Mouse (Mus musculus) myocyte (in vitro differentiated cells): ENCODE data around the gene Pdgfra. TPM values are rescaled to one million over a fixed set of nuclear protein-coding genes. Genes with fewer than 3 reads are reported as not detected.

ENCODE experiments used
- H3K27me3 ChIP-seq: one replicate; pipeline ENCODE4 v1.6.1; 2011; ENCODE audit not compliant: control insufficient read depth, insufficient read depth, insufficient read length
- H3K36me3 ChIP-seq: one replicate; pipeline ENCODE4 v1.6.1; 2011; ENCODE audit not compliant: control insufficient read depth, insufficient read depth
- H3K4me2 ChIP-seq: one replicate; pipeline ENCODE4 v1.6.1; 2011; ENCODE audit warnings: low read depth, control low read depth
- H3K4me3 ChIP-seq: one replicate; pipeline ENCODE4 v1.5.1; 2011; ENCODE audit warnings: mild to moderate bottlenecking, control low read depth, moderate library complexity
- H3K79me2 ChIP-seq: one replicate; pipeline ENCODE4 v1.6.1; 2011; ENCODE audit not compliant: control insufficient read depth, insufficient read depth
- H3ac ChIP-seq: one replicate; pipeline ENCODE4 v1.6.1; 2011; ENCODE audit not compliant: control insufficient read depth, insufficient read length
- CEBPB ChIP-seq: IDR thresholded peaks from 2 replicates; pipeline ENCODE4 v1.6.1; 2011; ENCODE audit warnings: mild to moderate bottlenecking, moderate library complexity; ENCODE audit not compliant: poor library complexity, insufficient read depth, severe bottlenecking
- E2F4 ChIP-seq: IDR thresholded peaks from one replicate; pipeline ENCODE4 v1.6.1; 2011; ENCODE audit warnings: mild to moderate bottlenecking, control low read depth, moderate library complexity; ENCODE audit not compliant: insufficient read depth
- MAX ChIP-seq: IDR thresholded peaks from one replicate; pipeline ENCODE4 v1.6.1; 2011; ENCODE audit warnings: low read depth, mild to moderate bottlenecking, control low read depth
- MYOD1 ChIP-seq, 3 experiments: IDR thresholded peaks; one replicate each; pipeline ENCODE4 v1.6.1; 2011; ENCODE audit warnings: control low read depth in 2 of 3, low read depth in 2 of 3, mild to moderate bottlenecking in 2 of 3, moderate library complexity in 1 of 3; ENCODE audit not compliant: insufficient read length in 2 of 3, control insufficient read depth in 1 of 3
- MYOG ChIP-seq, 3 experiments: IDR thresholded peaks; one replicate each; pipeline ENCODE4 v1.6.1; 2011; ENCODE audit warnings: control low read depth in 2 of 3, low read depth in 2 of 3, mild to moderate bottlenecking in 2 of 3; ENCODE audit not compliant: insufficient read length in 2 of 3, control insufficient read depth in 1 of 3, insufficient read depth in 1 of 3
- POLR2A ChIP-seq: IDR thresholded peaks from one replicate; pipeline ENCODE4 v1.6.1; 2011; ENCODE audit warnings: low read depth, mild to moderate bottlenecking, control low read depth, moderate library complexity; ENCODE audit not compliant: insufficient read length
- POLR2AphosphoS2 ChIP-seq: IDR thresholded peaks from one replicate; pipeline ENCODE4 v1.6.1; 2011; ENCODE audit warnings: low read depth, control low read depth; ENCODE audit not compliant: insufficient read length
- REST ChIP-seq: IDR thresholded peaks from one replicate; pipeline ENCODE4 v1.6.1; 2011; ENCODE audit warnings: mild to moderate bottlenecking, control low read depth, moderate library complexity; ENCODE audit not compliant: insufficient read depth, insufficient read length
- SRF ChIP-seq: IDR thresholded peaks from one replicate; pipeline ENCODE4 v1.6.1; 2011; ENCODE audit warnings: low read depth; ENCODE audit not compliant: control insufficient read depth, insufficient read length
- TCF12 ChIP-seq: IDR thresholded peaks from one replicate; pipeline ENCODE4 v1.6.1; 2011; ENCODE audit warnings: mild to moderate bottlenecking, control low read depth; ENCODE audit not compliant: poor library complexity, insufficient read depth, severe bottlenecking
- TCF3 ChIP-seq: IDR thresholded peaks from one replicate; pipeline ENCODE4 v1.6.1; 2011; ENCODE audit warnings: low read depth, control low read depth; ENCODE audit not compliant: insufficient read length
- USF1 ChIP-seq: IDR thresholded peaks from one replicate; pipeline ENCODE4 v1.6.1; 2011; ENCODE audit warnings: low read depth, mild to moderate bottlenecking, control low read depth, moderate library complexity
- polyA plus RNA-seq: library from polyadenylated mRNA; unstranded; fragments of >200 nt; fragmentation: generic; extraction: Trizol; gene quantifications from one replicate; pipeline ENCODE4 v1.2.1, GENCODE M21; 2012; ENCODE audit warnings: missing spikeins

The Pdgfra gene
- polyA plus RNA-seq, 1 experiment = 1.1 TPM

DNA sequence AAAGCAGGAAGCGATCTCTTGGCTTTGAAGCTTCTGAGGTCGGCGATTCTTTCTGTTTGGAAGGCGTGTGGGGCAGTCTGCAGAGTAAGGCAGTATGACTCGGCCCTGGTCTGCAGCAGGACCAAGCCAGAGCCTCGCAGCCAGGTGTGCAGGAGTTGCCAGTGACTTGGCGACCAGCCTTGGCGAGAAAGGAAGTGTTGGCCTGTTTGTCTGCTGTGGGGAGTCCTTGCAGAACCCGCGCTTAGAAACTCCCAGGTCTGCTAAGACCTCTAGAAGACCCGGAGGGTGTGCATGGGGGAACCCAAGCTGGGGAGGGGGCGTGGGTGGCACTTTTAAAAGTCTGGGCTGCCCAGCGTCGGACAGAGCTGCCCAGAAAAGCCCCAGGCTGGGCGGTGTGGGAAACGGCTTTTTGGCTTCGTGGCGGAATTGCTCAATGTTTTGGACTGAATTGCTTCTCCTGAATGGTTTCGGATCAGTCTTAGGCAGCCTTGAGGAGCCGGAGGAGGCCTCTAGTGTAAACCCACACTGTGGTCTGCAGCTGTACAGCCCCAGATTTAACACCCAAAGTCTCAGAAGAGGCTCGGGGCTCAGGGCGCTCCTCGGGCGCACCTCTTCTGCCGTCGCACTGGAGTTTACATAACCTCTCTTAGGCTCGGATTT is 2.0 kb downstream of the Pdgfra start:
- peak overlapping the region; percentile 41 for H3K4me3 ChIP-seq
- peak overlapping the region; percentile 71 for H3K4me2 ChIP-seq
- H3K27me3 ChIP-seq = no peaks in the 10 kb centered on the region
- H3ac ChIP-seq = no peak overlapping the region
- no peak for TF ChIP-seq MAX
- H3K79me2 ChIP-seq = no peaks in the 10 kb centered on the region
- no peaks in the 10 kb centered on the region for H3K36me3 ChIP-seq

DNA sequence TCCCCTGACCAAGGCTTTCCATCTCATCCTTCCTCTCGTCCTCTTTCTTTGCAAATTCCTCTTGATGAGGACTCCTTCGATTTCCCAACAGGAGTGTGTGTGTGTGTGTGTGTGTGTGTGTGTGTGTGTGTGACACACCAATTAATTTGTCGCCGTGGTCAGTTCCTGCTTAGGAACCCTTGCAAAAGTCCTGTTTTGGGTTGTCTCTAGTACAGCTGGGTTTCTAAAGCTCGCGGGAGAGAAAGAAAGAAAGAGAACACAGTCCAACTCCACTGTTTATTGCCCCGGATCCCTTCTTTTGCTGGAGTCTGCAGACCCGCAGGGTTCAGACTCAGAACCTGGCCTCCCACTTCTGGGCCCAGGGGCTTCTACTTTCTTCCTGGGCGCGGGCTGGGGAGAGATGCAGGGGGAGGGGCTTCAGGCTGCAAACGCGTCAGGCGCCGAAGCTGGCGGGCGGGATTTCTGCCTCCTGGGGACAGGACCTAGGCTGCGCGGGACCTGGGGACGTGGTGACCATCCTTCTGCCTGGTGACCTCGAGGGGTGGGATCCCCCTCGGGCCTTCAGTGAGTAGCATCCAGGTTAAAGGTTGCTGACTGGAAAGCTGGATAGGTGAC is 2.6 kb downstream of the Pdgfra start:
- Histone ChIP-seq H3K4me3 (peak overlapping the region; percentile 41), H3K79me2 (no peaks in the 10 kb centered on the region), H3K27me3 (no peaks in the 10 kb centered on the region), H3K4me2 (peak overlapping the region; percentile 71), H3K36me3 (no peaks in the 10 kb centered on the region), H3ac (no peak overlapping the region)
- TF ChIP-seq E2F4 (no peak), CEBPB (no peak), POLR2A (no peak)

DNA sequence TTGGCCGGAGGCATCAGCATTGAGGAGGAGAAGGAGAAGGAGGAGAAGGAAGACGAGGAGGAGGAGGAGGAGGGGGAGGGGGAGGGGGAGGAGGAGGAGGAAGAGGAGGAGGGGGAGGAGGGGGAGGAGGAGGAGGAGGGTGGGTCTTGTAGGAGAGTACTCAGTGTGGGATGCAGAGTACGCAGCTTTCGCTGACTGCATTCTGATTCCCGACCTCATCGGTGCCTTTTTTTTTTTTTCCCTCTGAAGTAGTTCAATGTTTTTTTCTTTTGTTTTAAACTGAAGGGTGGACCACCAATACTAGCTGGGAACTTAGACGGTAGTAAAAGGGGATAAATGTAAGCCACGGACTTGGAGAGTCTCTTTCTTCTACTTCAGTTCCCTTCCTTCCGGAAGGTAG is 3.2 kb downstream of the Pdgfra start:
- no peaks in the 10 kb centered on the region for H3K27me3 ChIP-seq
- H3K4me2 ChIP-seq = peak overlapping the region; percentile 99
- H3K4me3 ChIP-seq = peak overlapping the region; percentile 41
- no peaks in the 10 kb centered on the region for H3K36me3 ChIP-seq
- TF ChIP-seq E2F4 (no peak), CEBPB (no peak), MAX (no peak), MYOD1 (IDR thresholded peaks at IDR 0.05; ENCODE audit: control insufficient read depth in 1 of 3, insufficient read length in 2 of 3, low read depth in 2 of 3) (no peak), POLR2A (no peak), SRF (no peak), TCF3 (no peak), POLR2AphosphoS2 (no peak), USF1 (no peak), MYOG (IDR thresholded peaks at IDR 0.05; ENCODE audit: control insufficient read depth in 1 of 3, insufficient read depth in 1 of 3, insufficient read length in 2 of 3, low read depth in 2 of 3) (no peak), TCF12 (no peak), REST (no peak)
- H3ac ChIP-seq = no peak overlapping the region
- H3K79me2 ChIP-seq = no peaks in the 10 kb centered on the region

DNA sequence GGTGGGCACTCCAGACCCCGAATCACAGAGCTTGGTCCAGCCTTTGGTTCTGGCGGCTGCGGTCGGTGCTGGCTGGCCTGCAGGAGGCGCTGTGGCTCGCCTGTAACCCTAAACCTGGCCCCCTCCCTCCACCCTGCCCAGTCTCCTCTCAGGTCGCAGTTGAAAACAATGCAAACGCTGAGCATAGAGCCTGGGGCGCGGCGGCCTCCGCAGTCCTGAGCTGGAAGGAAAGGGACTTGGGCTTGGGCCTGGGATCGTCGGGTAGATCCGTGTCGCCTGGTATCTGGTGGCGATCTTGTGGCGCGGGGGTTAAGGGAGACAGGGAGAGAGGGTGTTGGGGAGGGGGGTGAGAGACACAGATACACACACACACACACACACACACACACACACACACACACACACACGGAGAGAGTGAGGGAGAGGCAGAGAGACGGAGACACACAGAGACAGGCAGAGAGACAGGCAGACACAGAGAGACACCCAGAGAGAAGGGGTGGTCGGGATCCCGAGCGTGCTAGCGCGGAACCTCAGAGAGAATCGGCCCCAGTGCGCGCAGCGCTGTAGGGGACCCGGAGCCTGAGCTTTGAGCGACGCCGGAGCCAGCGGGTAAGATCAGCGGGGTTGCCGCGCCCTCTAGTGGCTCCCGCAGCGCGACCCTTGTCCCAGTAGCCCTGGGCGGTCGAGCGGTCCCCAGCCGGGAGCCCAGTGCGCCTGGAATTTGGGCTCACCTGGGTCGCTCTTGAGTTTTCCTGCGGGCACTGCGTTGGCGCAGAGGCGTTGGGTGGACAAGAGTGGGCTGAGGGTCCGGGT is 3.9 kb downstream of the Pdgfra start:
- Histone ChIP-seq H3K4me3 (peak overlapping the region; percentile 41), H3ac (no peak overlapping the region), H3K27me3 (no peaks in the 10 kb centered on the region), H3K36me3 (no peaks in the 10 kb centered on the region), H3K79me2 (no peaks in the 10 kb centered on the region), H3K4me2 (peak overlapping the region; percentile 99)
- no peak for TF ChIP-seq USF1

DNA sequence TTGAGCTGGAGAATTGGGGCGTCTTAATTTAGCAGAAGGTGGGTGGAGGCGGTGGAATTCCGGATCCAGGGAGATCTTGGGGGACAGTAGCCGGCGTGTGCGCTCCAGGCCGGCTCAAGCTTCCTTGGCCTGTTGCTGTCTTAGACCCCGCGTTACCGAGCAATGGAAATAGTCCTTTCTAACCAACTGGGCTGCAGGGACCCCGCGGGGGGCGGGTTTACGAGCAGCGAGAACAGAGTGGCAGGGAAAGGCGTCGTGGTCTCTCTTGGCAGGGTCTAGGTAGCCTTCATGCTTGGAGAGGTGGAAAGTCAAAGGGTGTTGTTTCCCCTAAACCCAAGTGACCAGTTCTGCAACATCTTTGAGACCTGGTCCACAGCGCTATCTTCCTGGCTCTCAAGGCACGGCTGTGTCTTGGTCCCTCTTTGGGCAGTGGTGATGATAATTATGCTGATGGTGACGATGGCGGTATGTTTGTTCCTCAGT is 4.5 kb downstream of the Pdgfra start:
- Histone ChIP-seq H3K4me3 (peak overlapping the region; percentile 41), H3K36me3 (no peaks in the 10 kb centered on the region), H3K79me2 (no peaks in the 10 kb centered on the region), H3K27me3 (no peaks in the 10 kb centered on the region), H3ac (no peak overlapping the region), H3K4me2 (peak overlapping the region; percentile 99)
- TF ChIP-seq REST (no peak), CEBPB (no peak), TCF3 (no peak), E2F4 (no peak), MYOD1 (IDR thresholded peaks at IDR 0.05; ENCODE audit: control insufficient read depth in 1 of 3, insufficient read length in 2 of 3, low read depth in 2 of 3) (no peak), TCF12 (no peak), POLR2A (no peak), MAX (no peak), USF1 (no peak), SRF (no peak), MYOG (IDR thresholded peaks at IDR 0.05; ENCODE audit: control insufficient read depth in 1 of 3, insufficient read depth in 1 of 3, insufficient read length in 2 of 3, low read depth in 2 of 3) (no peak), POLR2AphosphoS2 (no peak)
